Mouse (Mus musculus) megakaryocyte, embryonic 14.5 days (primary cell): Measurements from ENCODE around the gene Daw1. TPM values are rescaled to one million over a fixed set of nuclear protein-coding genes. Genes with fewer than 3 reads are reported as not detected.

Experiments
- H3K27me3 ChIP-seq: replicated peaks from 2 replicates; pipeline ENCODE3; 2012; ENCODE audit warnings: inconsistent platforms
- H3K36me3 ChIP-seq: replicated peaks from 2 replicates; pipeline ENCODE3; 2012; ENCODE audit warnings: low read length, inconsistent platforms, mixed read lengths
- H3K4me1 ChIP-seq: 2 replicates; pipeline ENCODE4 v1.6.1; 2012; ENCODE audit warnings: inconsistent platforms
- H3K4me3 ChIP-seq: replicated peaks from 2 replicates; pipeline ENCODE3; 2012; ENCODE audit warnings: moderate library complexity, mild to moderate bottlenecking, inconsistent platforms
- H3K9me3 ChIP-seq: 2 replicates; pipeline ENCODE4 v1.6.1; 2012; ENCODE audit warnings: inconsistent platforms
- FLI1 ChIP-seq: IDR thresholded peaks from 2 replicates; pipeline ENCODE4 v1.6.1; 2012; ENCODE audit warnings: low read length, inconsistent platforms, mixed read lengths
- GATA1 ChIP-seq: IDR thresholded peaks from 3 replicates; pipeline ENCODE4 v1.6.1; 2012; ENCODE audit warnings: mixed read lengths, low read length, inconsistent platforms, borderline replicate concordance
- polyA plus RNA-seq: library from polyadenylated mRNA; stranded (reverse); fragments of >175 nt; gene quantifications from 2 replicates; pipeline ENCODE4 v1.2.3, GENCODE M21; 2012; ENCODE audit warnings: low replicate concordance; ENCODE audit not compliant: insufficient read depth

The Daw1 gene
- polyA plus RNA-seq, 1 experiment: not detected

DNA sequence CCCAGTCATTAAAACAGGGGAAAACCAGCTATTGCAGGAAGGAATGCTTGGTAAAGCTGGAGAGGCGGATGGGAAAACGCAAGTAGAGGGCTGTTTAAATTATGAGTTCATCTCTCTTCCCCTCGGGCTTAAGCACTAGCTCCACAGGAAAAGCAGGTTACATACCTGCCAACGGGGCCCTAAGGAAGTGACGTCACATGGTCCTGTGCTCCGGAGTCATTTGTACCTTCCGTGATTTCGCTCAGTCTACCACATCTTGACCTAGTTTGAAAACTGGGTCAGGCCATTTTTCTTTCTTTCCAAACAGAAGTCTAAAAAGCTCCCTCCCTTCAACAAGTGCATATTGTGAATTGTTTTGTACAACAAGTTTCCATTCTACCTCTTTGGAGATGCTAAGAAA is 21.7 kb upstream of the Daw1 start:
- no peak for TF ChIP-seq FLI1
- TF ChIP-seq GATA1: no peak
- no peaks in the 10 kb centered on the region for H3K36me3 ChIP-seq
- H3K4me1 ChIP-seq: no peaks in the 10 kb centered on the region
- no peak overlapping the region for H3K4me3 ChIP-seq
- H3K27me3 ChIP-seq: no peaks in the 10 kb centered on the region
- peaks cover 13% of the 10 kb centered on the region; the same call in 1 of the 2 replicates for H3K9me3 ChIP-seq

DNA sequence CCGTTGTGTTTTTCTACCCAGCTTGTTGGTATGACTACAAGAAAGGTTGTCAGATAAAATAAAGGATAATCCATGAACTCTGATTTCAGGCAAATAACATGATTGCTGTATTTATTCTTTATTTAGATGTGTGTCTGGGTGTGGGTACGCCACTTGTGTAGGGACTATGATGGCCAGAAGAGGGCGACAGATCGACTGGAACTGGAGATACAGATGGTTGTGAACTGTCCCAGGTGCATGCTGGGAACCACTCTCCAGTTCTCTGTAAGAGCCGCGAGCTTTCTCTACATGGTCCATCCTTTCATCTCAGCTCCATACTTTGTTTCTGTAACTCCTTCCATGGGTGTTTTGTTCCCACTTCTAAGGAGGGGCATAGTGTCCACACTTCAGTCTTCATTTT is 20.8 kb upstream of the Daw1 start:
- peaks cover 13% of the 10 kb centered on the region; the same call in 1 of the 2 replicates for H3K9me3 ChIP-seq
- no peak for TF ChIP-seq FLI1
- no peak for TF ChIP-seq GATA1
- H3K4me1 ChIP-seq: no peaks in the 10 kb centered on the region
- H3K27me3 ChIP-seq: no peaks in the 10 kb centered on the region
- no peak overlapping the region for H3K4me3 ChIP-seq
- no peaks in the 10 kb centered on the region for H3K36me3 ChIP-seq

DNA sequence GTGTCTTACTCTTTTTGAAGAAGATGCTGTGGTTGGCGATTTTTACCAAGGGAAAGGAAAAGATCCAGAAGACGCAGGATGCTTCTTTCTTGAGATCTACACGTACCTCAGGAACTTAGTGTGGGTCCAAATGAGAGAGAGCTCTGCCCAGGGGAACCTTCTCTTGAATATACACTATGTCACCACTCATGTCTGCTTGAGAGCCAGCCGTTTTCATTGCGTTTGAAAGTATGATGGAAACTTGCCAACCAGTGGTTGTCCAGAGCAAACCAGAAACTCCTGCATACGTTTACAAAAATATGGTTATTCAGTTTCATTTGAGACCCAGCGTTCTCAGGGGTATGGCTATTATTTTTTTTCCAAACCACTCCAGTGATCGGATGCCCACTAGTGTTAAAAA is 18.0 kb upstream of the Daw1 start:
- H3K4me1 ChIP-seq: no peaks in the 10 kb centered on the region
- H3K36me3 ChIP-seq: no peaks in the 10 kb centered on the region
- H3K4me3 ChIP-seq: no peak overlapping the region
- H3K9me3 ChIP-seq: peaks cover 9% of the 10 kb centered on the region; the same call in 1 of the 2 replicates
- no peaks in the 10 kb centered on the region for H3K27me3 ChIP-seq
- TF ChIP-seq FLI1 (no peak), GATA1 (no peak)

DNA sequence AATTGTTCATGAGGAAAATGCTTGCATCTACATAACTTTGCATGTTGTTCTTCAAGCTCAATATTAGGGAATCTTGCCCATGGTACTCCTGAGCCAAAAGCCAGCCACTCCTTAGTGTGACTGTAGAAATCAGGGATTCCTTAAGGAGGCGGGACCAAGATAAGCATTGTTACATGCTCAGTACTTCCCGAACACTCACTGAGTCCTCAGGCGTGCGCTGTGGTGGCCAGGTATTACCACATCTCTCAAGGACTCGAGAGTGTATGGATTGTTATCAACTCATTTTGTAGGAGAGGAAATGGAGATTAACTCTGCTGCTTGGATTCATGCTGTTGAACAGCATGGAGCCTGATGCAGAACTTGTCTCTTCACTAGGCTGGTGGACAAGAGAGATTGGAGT is 17.5 kb upstream of the Daw1 start:
- no peaks in the 10 kb centered on the region for H3K36me3 ChIP-seq
- no peak overlapping the region for H3K4me3 ChIP-seq
- peaks cover 9% of the 10 kb centered on the region; the same call in 1 of the 2 replicates for H3K9me3 ChIP-seq
- no peaks in the 10 kb centered on the region for H3K4me1 ChIP-seq
- H3K27me3 ChIP-seq: no peaks in the 10 kb centered on the region
- no peak for TF ChIP-seq FLI1
- no peak for TF ChIP-seq GATA1

DNA sequence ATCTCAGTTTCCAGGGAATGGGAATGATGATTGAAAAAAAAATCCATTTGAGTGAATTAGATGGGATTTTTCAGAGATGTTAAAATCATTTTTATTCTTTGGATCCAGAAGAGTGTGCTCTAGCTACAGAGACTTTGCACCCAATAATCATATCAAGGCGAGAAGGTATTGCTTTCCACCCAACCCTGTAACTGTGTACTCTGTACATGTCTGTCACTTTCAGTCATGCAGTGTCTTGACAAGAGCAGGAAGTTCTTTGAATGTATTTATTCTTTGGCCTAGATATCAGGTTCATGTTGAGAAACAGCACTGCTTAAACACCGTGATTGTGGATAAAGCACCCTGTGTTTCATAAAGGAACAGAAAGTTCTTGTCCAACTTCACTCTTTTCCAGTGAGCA is 13.0 kb upstream of the Daw1 start:
- H3K4me1 ChIP-seq: no peaks in the 10 kb centered on the region
- no peaks in the 10 kb centered on the region for H3K27me3 ChIP-seq
- H3K36me3 ChIP-seq: no peaks in the 10 kb centered on the region
- H3K4me3 ChIP-seq: no peak overlapping the region
- TF ChIP-seq GATA1 (no peak), FLI1 (no peak)
- 0 out of 2 replicates have a peak, but pooled peaks cover 8% of the 10 kb centered on the region for H3K9me3 ChIP-seq

GRCm38 (mm10) chr1:83150227-83150626 is 9.3 kb upstream of the Daw1 start:
- H3K4me3 ChIP-seq: no peak overlapping the region
- 0 out of 2 replicates have a peak, but pooled peaks cover 4% of the 10 kb centered on the region for H3K9me3 ChIP-seq
- no peaks in the 10 kb centered on the region for H3K4me1 ChIP-seq
- H3K36me3 ChIP-seq: no peaks in the 10 kb centered on the region
- TF ChIP-seq GATA1 (no peak), FLI1 (no peak)
- H3K27me3 ChIP-seq: no peaks in the 10 kb centered on the region

DNA sequence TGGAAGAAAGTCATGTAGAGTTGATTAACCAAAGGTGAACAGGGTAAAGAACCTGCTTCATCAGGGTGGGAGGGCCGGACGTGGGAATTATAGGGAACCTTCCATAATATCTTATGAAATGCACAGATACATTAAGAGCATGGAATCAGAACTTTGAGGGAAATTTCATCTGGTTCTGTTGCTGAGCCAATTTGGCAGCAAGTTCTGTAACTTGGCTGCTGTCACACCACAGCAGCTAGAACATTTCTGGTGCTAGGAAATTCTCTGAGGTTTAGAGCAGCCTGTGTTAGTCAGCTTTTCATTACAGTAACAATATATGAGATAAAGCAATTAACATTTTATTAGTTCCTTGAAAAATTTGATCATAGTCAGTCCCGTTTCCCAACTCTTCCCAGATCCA is 6.6 kb upstream of the Daw1 start:
- H3K4me1 ChIP-seq: no peaks in the 10 kb centered on the region
- H3K36me3 ChIP-seq: no peaks in the 10 kb centered on the region
- H3K9me3 ChIP-seq: 0 out of 2 replicates have a peak, but pooled peaks cover 4% of the 10 kb centered on the region
- TF ChIP-seq FLI1 (no peak), GATA1 (no peak)
- H3K27me3 ChIP-seq: no peaks in the 10 kb centered on the region
- H3K4me3 ChIP-seq: no peak overlapping the region

- Histone ChIP-seq H3K4me1 (no peaks in the 10 kb centered on the region), H3K4me3 (no peak overlapping the region), H3K27me3 (no peaks in the 10 kb centered on the region)
Measured at GRCm38 (mm10) chr1:83156876-83157275, 2.7 kb upstream of the Daw1 start.

GRCm38 (mm10) chr1:83161658-83162057 is 2.1 kb downstream of the Daw1 start:
- TF ChIP-seq GATA1 (no peak), FLI1 (no peak)
- Histone ChIP-seq H3K4me1 (no peaks in the 10 kb centered on the region), H3K9me3 (0 out of 2 replicates have a peak, but pooled peaks cover 5% of the 10 kb centered on the region), H3K27me3 (no peaks in the 10 kb centered on the region), H3K36me3 (no peaks in the 10 kb centered on the region), H3K4me3 (no peak overlapping the region)

More at GRCm38 (mm10) chr1:83156876-83157275, 2.7 kb upstream of the Daw1 start:
- Histone ChIP-seq H3K9me3 (0 out of 2 replicates have a peak, but pooled peaks cover 2% of the 10 kb centered on the region), H3K36me3 (no peaks in the 10 kb centered on the region)
- TF ChIP-seq GATA1 (no peak), FLI1 (no peak)

DNA sequence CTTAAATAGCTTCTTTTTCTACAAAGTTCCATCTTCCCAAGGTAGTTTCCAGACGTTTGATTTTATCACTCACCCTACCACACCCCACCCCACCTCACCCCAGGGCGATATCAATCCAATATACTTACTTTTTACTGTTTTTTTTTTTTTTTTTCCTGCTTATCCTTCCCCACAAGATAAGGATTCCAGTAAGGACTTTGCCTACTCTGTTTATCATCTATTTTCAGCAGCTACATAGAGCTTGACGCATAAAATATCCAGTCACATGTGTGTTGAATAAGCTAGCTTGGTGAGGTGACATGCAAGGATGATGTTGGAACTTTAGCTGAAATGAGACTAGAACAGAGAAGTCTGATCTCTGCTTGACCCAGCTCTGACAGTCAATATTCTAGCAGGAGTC is 4.5 kb downstream of the Daw1 start:
- no peaks in the 10 kb centered on the region for H3K36me3 ChIP-seq

More for the DNA sequence above, 4.5 kb downstream of the Daw1 start:
- no peak for TF ChIP-seq FLI1
- TF ChIP-seq GATA1: no peak
- no peaks in the 10 kb centered on the region for H3K27me3 ChIP-seq
- no peak overlapping the region for H3K4me3 ChIP-seq
- H3K9me3 ChIP-seq: 0 out of 2 replicates have a peak, but pooled peaks cover 5% of the 10 kb centered on the region
- no peaks in the 10 kb centered on the region for H3K4me1 ChIP-seq
